Mouse (Mus musculus): ENCODE results near the gene Car8. TPM values are rescaled to one million over a fixed set of nuclear protein-coding genes. Genes with fewer than 3 reads are reported as not detected.
"Not testable (repeated sequence)": the region's sequence is repeated elsewhere in the genome, so short reads cannot be mapped to it uniquely, and the experiment has no call there.

The Car8 gene
- polyA plus RNA-seq, 1 experiment from 2014 or later = 2.1 TPM

- H3K4me3 ChIP-seq; DNase-seq (ENCODE audit: low spot score); H3K27ac ChIP-seq (replicated peaks); H3K36me3 ChIP-seq; H3K27me3 ChIP-seq (ENCODE audit: low read depth, poor library complexity, severe bottlenecking); H3K9me3 ChIP-seq (replicated peaks): not testable (repeated sequence)
- peaks cover 11% of the 10 kb centered on the region for H3K4me1 ChIP-seq
- 57% methylated on average over 3 of the region's 3 CpGs for WGBS
Measured at GRCm38 (mm10) chr4:8093566-8093965, 145.3 kb downstream of the Car8 start.

Small RNAs within 50 kb of the gene (microRNA-seq; reads per million reads assigned to microRNA genes)
- not detected for gene Gm25355
